Mouse (Mus musculus) liver, embryonic 12.5 days (tissue): ENCODE data around the gene Trex2. TPM values are rescaled to one million over a fixed set of nuclear protein-coding genes. Genes with fewer than 3 reads are reported as not detected.

ENCODE experiments used
- ATAC-seq: fragments of 200-750 bp; cut with Nextera tagmentation; 2 replicates; pipeline ENCODE4 v1.8.0; 2017; ENCODE audit warnings: moderate number of reproducible peaks, mild to moderate bottlenecking, moderate library complexity
- H3K27ac ChIP-seq: fragments of 300-500 bp; sonication (generic); 2 replicates; pipeline ENCODE4 v1.5.1; 2016; ENCODE audit warnings: mild to moderate bottlenecking
- H3K27me3 ChIP-seq: fragments of 300-500 bp; sonication (generic); replicated peaks from 2 replicates; pipeline ENCODE4 v1.6.1; 2016; ENCODE audit warnings: mild to moderate bottlenecking, moderate library complexity
- H3K36me3 ChIP-seq: fragments of 300-500 bp; sonication (generic); 2 replicates; pipeline ENCODE4 v1.6.1; 2016; ENCODE audit warnings: mild to moderate bottlenecking, moderate library complexity
- H3K4me1 ChIP-seq: fragments of 300-500 bp; sonication (generic); 2 replicates; pipeline ENCODE4 v1.6.1; 2016
- H3K4me2 ChIP-seq: fragments of 300-500 bp; sonication (generic); 2 replicates; pipeline ENCODE4 v1.6.1; 2016; ENCODE audit warnings: mild to moderate bottlenecking, moderate library complexity
- H3K4me3 ChIP-seq: fragments of 300-500 bp; sonication (generic); 2 replicates; pipeline ENCODE4 v1.5.1; 2016; ENCODE audit warnings: mild to moderate bottlenecking, moderate library complexity
- H3K9ac ChIP-seq: fragments of 300-500 bp; sonication (generic); 2 replicates; pipeline ENCODE4 v1.6.1; 2016; ENCODE audit warnings: mild to moderate bottlenecking, moderate library complexity
- H3K9me3 ChIP-seq: fragments of 300-500 bp; sonication (generic); replicated peaks from 2 replicates; pipeline ENCODE4 v1.6.1; 2016; ENCODE audit warnings: mild to moderate bottlenecking, moderate library complexity
- WGBS: fragments of 180-500 bp; shearing (Covaris S2); methylation state at CpG from one replicate; pipeline ENCODE4 v1.1.7; 2016; ENCODE audit not compliant: insufficient replicate concordance; 5-methylcytosine and 5-hydroxymethylcytosine counted together
- polyA plus RNA-seq: library from polyadenylated mRNA; unstranded; fragments of >200 nt; fragmentation: Nextera tagmentation; extraction: Ambion mirVana; gene quantifications from 2 replicates; pipeline ENCODE4 v1.2.1, GENCODE M21; 2016

The Trex2 gene
- polyA plus RNA-seq = not detected in 2 replicates

- no peaks in the 10 kb centered on the region for H3K4me1 ChIP-seq
- no peaks in the 10 kb centered on the region; the same call in none of the 2 replicates for H3K27me3 ChIP-seq
- no peak within 1 kb of the TSS for H3K4me3 ChIP-seq
- WGBS = 60% methylated on average over 11 of the region's 11 CpGs
- no peak within 1 kb of the TSS for H3K27ac ChIP-seq
- peaks cover 13% of the 10 kb centered on the region for H3K36me3 ChIP-seq
- no peaks in the 10 kb centered on the region for H3K9me3 ChIP-seq
- ATAC-seq = no peak
- no peak within 1 kb of the TSS for H3K9ac ChIP-seq
- no peak within 1 kb of the TSS for H3K4me2 ChIP-seq
Observed at GRCm38 (mm10) chrX:73435252-73435651, at the start of gene Trex2. Gene Trex2, minus strand, starts transcription at chrX:73435344.

GRCm38 (mm10) chrX:73484870-73485269, 49.7 kb upstream of the Trex2 start:
- H3K9me3 ChIP-seq = no peaks in the 10 kb centered on the region
- H3K27me3 ChIP-seq = peaks cover 76% of the 10 kb centered on the region
- H3K4me2 ChIP-seq = 0 out of 2 replicates have a peak overlapping the region, but pooled peaks have one; percentile 36
- WGBS = 65% methylated on average over 4 of the region's 4 CpGs
- no peak overlapping the region for H3K9ac ChIP-seq
- no peak overlapping the region for H3K4me3 ChIP-seq
- H3K4me1 ChIP-seq = no peaks in the 10 kb centered on the region
- no peaks in the 10 kb centered on the region for H3K36me3 ChIP-seq
- H3K27ac ChIP-seq = no peak overlapping the region
- no peak for ATAC-seq

- H3K4me2 ChIP-seq = peak overlapping the region; percentile 36
- H3K27me3 ChIP-seq = peaks cover 72% of the 10 kb centered on the region
- no peaks in the 10 kb centered on the region for H3K9me3 ChIP-seq
- H3K4me3 ChIP-seq = peak overlapping the region; percentile 13
- no peaks in the 10 kb centered on the region for H3K4me1 ChIP-seq
- 75% methylated on average over 1 of the region's 1 CpGs for WGBS
- ATAC-seq = no peak
- no peak overlapping the region for H3K9ac ChIP-seq
- H3K36me3 ChIP-seq = no peaks in the 10 kb centered on the region
- no peak overlapping the region for H3K27ac ChIP-seq
Observed at GRCm38 (mm10) chrX:73484076-73484475, 48.9 kb upstream of the Trex2 start.

GRCm38 (mm10) chrX:73483484-73483810, 48.3 kb upstream of the Trex2 start, which contains the start of gene Bgn:
Gene Bgn, plus strand, starts transcription at chrX:73483602.
- Histone ChIP-seq H3K9ac (no peak within 1 kb of the TSS), H3K27ac (no peak within 1 kb of the TSS), H3K27me3 (peaks cover 74% of the 10 kb centered on the region), H3K4me1 (no peaks in the 10 kb centered on the region), H3K4me2 (peak within 1 kb of the TSS; percentile 36), H3K36me3 (no peaks in the 10 kb centered on the region), H3K4me3 (peak within 1 kb of the TSS; percentile 13), H3K9me3 (no peaks in the 10 kb centered on the region)
- no peak for ATAC-seq
- WGBS = 23% methylated on average over 13 of the region's 14 CpGs

- no peak overlapping the region for H3K4me3 ChIP-seq
- ATAC-seq = no peak
- peaks cover 80% of the 10 kb centered on the region for H3K27me3 ChIP-seq
- H3K27ac ChIP-seq = no peak overlapping the region
- no peaks in the 10 kb centered on the region for H3K36me3 ChIP-seq
- H3K9me3 ChIP-seq = no peaks in the 10 kb centered on the region
- peak overlapping the region; percentile 36; the same call in 1 of the 2 replicates for H3K4me2 ChIP-seq
- H3K9ac ChIP-seq = no peak overlapping the region
- 17% methylated on average over 4 of the region's 4 CpGs for WGBS
- H3K4me1 ChIP-seq = no peaks in the 10 kb centered on the region
Observed at GRCm38 (mm10) chrX:73482643-73483483, 47.7 kb upstream of the Trex2 start.

- Histone ChIP-seq H3K9me3 (no peaks in the 10 kb centered on the region), H3K4me2 (no peak overlapping the region), H3K4me3 (no peak overlapping the region), H3K36me3 (no peaks in the 10 kb centered on the region), H3K27me3 (peaks cover 68% of the 10 kb centered on the region), H3K4me1 (peaks cover 13% of the 10 kb centered on the region), H3K27ac (no peak overlapping the region), H3K9ac (no peak overlapping the region)
- WGBS = 42% methylated on average over 2 of the region's 2 CpGs
- ATAC-seq = no peak
Observed at GRCm38 (mm10) chrX:73480334-73480733, 45.2 kb upstream of the Trex2 start.

- H3K36me3 ChIP-seq = no peaks in the 10 kb centered on the region
- peaks cover 19% of the 10 kb centered on the region for H3K4me1 ChIP-seq
- H3K27me3 ChIP-seq = peaks cover 68% of the 10 kb centered on the region
- H3K4me3 ChIP-seq = no peak overlapping the region
- H3K27ac ChIP-seq = no peak overlapping the region
- no peak overlapping the region for H3K4me2 ChIP-seq
- H3K9ac ChIP-seq = no peak overlapping the region
- ATAC-seq = no peak
- no peaks in the 10 kb centered on the region for H3K9me3 ChIP-seq
Observed at GRCm38 (mm10) chrX:73479656-73480055, 44.5 kb upstream of the Trex2 start.

GRCm38 (mm10) chrX:73477500-73477899, 42.4 kb upstream of the Trex2 start:
- 63% methylated on average over 2 of the region's 2 CpGs for WGBS
- peaks cover 53% of the 10 kb centered on the region; the same call in 1 of the 2 replicates for H3K27me3 ChIP-seq
- H3K36me3 ChIP-seq = no peaks in the 10 kb centered on the region
- ATAC-seq = no peak
- H3K9ac ChIP-seq = no peak overlapping the region
- H3K4me3 ChIP-seq = no peak overlapping the region
- H3K4me1 ChIP-seq = peaks cover 23% of the 10 kb centered on the region
- no peak overlapping the region for H3K27ac ChIP-seq
- no peaks in the 10 kb centered on the region for H3K9me3 ChIP-seq
- H3K4me2 ChIP-seq = no peak overlapping the region

GRCm38 (mm10) chrX:73476621-73477020, 41.5 kb upstream of the Trex2 start:
- Histone ChIP-seq H3K9ac (no peak overlapping the region), H3K4me2 (no peak overlapping the region), H3K27ac (no peak overlapping the region), H3K9me3 (no peaks in the 10 kb centered on the region), H3K36me3 (no peaks in the 10 kb centered on the region), H3K4me1 (peaks cover 27% of the 10 kb centered on the region), H3K27me3 (peaks cover 49% of the 10 kb centered on the region; the same call in 1 of the 2 replicates), H3K4me3 (no peak overlapping the region)
- WGBS = 40% methylated on average over 2 of the region's 2 CpGs
- peak; percentile 58 for ATAC-seq

GRCm38 (mm10) chrX:73475658-73476256, 40.6 kb upstream of the Trex2 start:
- Histone ChIP-seq H3K27ac (peak overlapping the region; percentile 68), H3K4me1 (peaks cover 29% of the 10 kb centered on the region), H3K4me3 (no peak overlapping the region), H3K4me2 (no peak overlapping the region), H3K9ac (no peak overlapping the region), H3K27me3 (peaks cover 45% of the 10 kb centered on the region; the same call in 1 of the 2 replicates), H3K9me3 (no peaks in the 10 kb centered on the region), H3K36me3 (no peaks in the 10 kb centered on the region)
- ATAC-seq = peak; percentile 63
- 45% methylated on average over 1 of the region's 1 CpGs for WGBS

GRCm38 (mm10) chrX:73474340-73475165, 39.4 kb upstream of the Trex2 start:
- H3K36me3 ChIP-seq = no peaks in the 10 kb centered on the region
- peaks cover 29% of the 10 kb centered on the region for H3K4me1 ChIP-seq
- 69% methylated on average over 12 of the region's 12 CpGs for WGBS

More at GRCm38 (mm10) chrX:73474340-73475165, 39.4 kb upstream of the Trex2 start:
- Histone ChIP-seq H3K27me3 (peaks cover 45% of the 10 kb centered on the region; the same call in 1 of the 2 replicates), H3K27ac (peak overlapping the region; percentile 40; the same call in 1 of the 2 replicates), H3K9ac (no peak overlapping the region), H3K4me2 (no peak overlapping the region), H3K9me3 (no peaks in the 10 kb centered on the region), H3K4me3 (no peak overlapping the region)
- ATAC-seq = no peak
